Mouse (Mus musculus): Measurements from ENCODE around the gene Hipk3.

The Hipk3 gene

GRCm38 (mm10) chr2:104471161-104471560 lies 23.1 kb downstream of the Hipk3 start:
- in situ Hi-C loops (cut with MboI), result no loop called here

GRCm38 (mm10) chr2:104470536-104470935 lies 23.7 kb downstream of the Hipk3 start:
- in situ Hi-C loops (cut with MboI), result no loop called here

GRCm38 (mm10) chr2:104468419-104468818 lies 25.8 kb downstream of the Hipk3 start:
- in situ Hi-C loops (cut with MboI), result no loop called here

- in situ Hi-C loops (cut with MboI), result no loop called here
Observed at GRCm38 (mm10) chr2:104466908-104467616, 27.2 kb downstream of the Hipk3 start.

- in situ Hi-C loops (cut with MboI), result no loop called here
Observed at GRCm38 (mm10) chr2:104465639-104466430, 28.4 kb downstream of the Hipk3 start.

GRCm38 (mm10) chr2:104460021-104460420 lies 34.2 kb downstream of the Hipk3 start:
- in situ Hi-C loops (cut with MboI), result no loop called here

- in situ Hi-C loops (cut with MboI), result no loop called here
Observed at GRCm38 (mm10) chr2:104458569-104459332, 35.5 kb downstream of the Hipk3 start.

- in situ Hi-C loops (cut with MboI), result no loop called here
Observed at GRCm38 (mm10) chr2:104457106-104457505, 37.1 kb downstream of the Hipk3 start.

- in situ Hi-C loops (cut with MboI), result no loop called here
Observed at GRCm38 (mm10) chr2:104450685-104451084, 43.6 kb downstream of the Hipk3 start.

- in situ Hi-C loops (cut with MboI), result loop anchor here (10.0 kb wide), 1 partner anchor 136 kb away; no protein-coding TSS in a partner anchor
Observed at GRCm38 (mm10) chr2:104449191-104449590, 45.1 kb downstream of the Hipk3 start.

- in situ Hi-C loops (cut with MboI), result loop anchor here (10.0 kb wide), 1 partner anchor 137 kb away; no protein-coding TSS in a partner anchor
Observed at GRCm38 (mm10) chr2:104448201-104448600, 46.0 kb downstream of the Hipk3 start.

GRCm38 (mm10) chr2:104446016-104446415 lies 48.2 kb downstream of the Hipk3 start:
- in situ Hi-C loops (cut with MboI), result loop anchor here (10.0 kb wide), 1 partner anchor 139 kb away; no protein-coding TSS in a partner anchor

GRCm38 (mm10) chr2:104444776-104445175 lies 49.5 kb downstream of the Hipk3 start:
- in situ Hi-C loops (cut with MboI), result loop anchor here (10.0 kb wide), 1 partner anchor 140 kb away; no protein-coding TSS in a partner anchor

GRCm38 (mm10) chr2:104442341-104442740 lies 51.9 kb downstream of the Hipk3 start:
- in situ Hi-C loops (cut with MboI), result loop anchor here (10.0 kb wide), 1 partner anchor 142 kb away; no protein-coding TSS in a partner anchor

GRCm38 (mm10) chr2:104436226-104436625 lies 58.0 kb downstream of the Hipk3 start:
- in situ Hi-C loops (cut with MboI), result no loop called here

- in situ Hi-C loops (cut with MboI), result no loop called here
Observed at GRCm38 (mm10) chr2:104431067-104431466, 63.2 kb downstream of the Hipk3 start.

- in situ Hi-C loops (cut with MboI), result no loop called here
Observed at GRCm38 (mm10) chr2:104430566-104430965, 63.7 kb downstream of the Hipk3 start.

- in situ Hi-C loops (cut with MboI), result no loop called here
Observed at GRCm38 (mm10) chr2:104426112-104426511, 68.1 kb downstream of the Hipk3 start.

GRCm38 (mm10) chr2:104422230-104422629 lies 72.0 kb downstream of the Hipk3 start:
- in situ Hi-C loops (cut with MboI), result no loop called here

GRCm38 (mm10) chr2:104420805-104421204 lies 73.4 kb downstream of the Hipk3 start:
- in situ Hi-C loops (cut with MboI), result no loop called here

- in situ Hi-C loops (cut with MboI), result no loop called here
Observed at GRCm38 (mm10) chr2:104419999-104420398, 74.2 kb downstream of the Hipk3 start.

- in situ Hi-C loops (cut with MboI), result no loop called here
Observed at GRCm38 (mm10) chr2:104419411-104419810, 74.8 kb downstream of the Hipk3 start.

Measured in mature B cell (primary cell).